Mouse (Mus musculus) limb, embryonic 12.5 days (tissue): ENCODE measurements around the gene Ttc30a1. TPM values are rescaled to one million over a fixed set of nuclear protein-coding genes. Genes with fewer than 3 reads are reported as not detected.
A peak's percentile ranks its signal among the peaks of the same experiment; 100 is the strongest.

Experiments used
- ATAC-seq: fragments of 200-750 bp; cut with Nextera tagmentation; 2 replicates; pipeline ENCODE4 v1.8.0; 2017; ENCODE audit warnings: low read depth, moderate TSS enrichment; ENCODE audit not compliant: insufficient number of reproducible peaks, insufficient read depth, low FRiP score, low TSS enrichment
- H3K27ac ChIP-seq: fragments of 300-500 bp; sonication (generic); 2 replicates; pipeline ENCODE4 v1.5.1; 2016; ENCODE audit warnings: mild to moderate bottlenecking, moderate library complexity
- H3K27me3 ChIP-seq: fragments of 300-500 bp; sonication (generic); 2 replicates; pipeline ENCODE4 v1.6.1; 2016; ENCODE audit warnings: mild to moderate bottlenecking, moderate library complexity
- H3K36me3 ChIP-seq: fragments of 300-500 bp; sonication (generic); 2 replicates; pipeline ENCODE4 v1.6.1; 2016; ENCODE audit warnings: mild to moderate bottlenecking, moderate library complexity
- H3K4me1 ChIP-seq: fragments of 300-500 bp; sonication (generic); replicated peaks from 2 replicates; pipeline ENCODE4 v1.6.1; 2016
- H3K4me2 ChIP-seq: fragments of 300-500 bp; sonication (generic); 2 replicates; pipeline ENCODE4 v1.6.1; 2016; ENCODE audit warnings: mild to moderate bottlenecking, moderate library complexity
- H3K4me3 ChIP-seq: fragments of 300-500 bp; sonication (generic); replicated peaks from 2 replicates; pipeline ENCODE4 v1.5.1; 2016; ENCODE audit warnings: mild to moderate bottlenecking
- H3K9ac ChIP-seq: fragments of 300-500 bp; sonication (generic); replicated peaks from 2 replicates; pipeline ENCODE4 v1.6.1; 2016; ENCODE audit warnings: mild to moderate bottlenecking, moderate library complexity
- H3K9me3 ChIP-seq: fragments of 300-500 bp; sonication (generic); 2 replicates; pipeline ENCODE4 v1.6.1; 2016; ENCODE audit warnings: mild to moderate bottlenecking, moderate library complexity
- WGBS: fragments of 180-500 bp; shearing (Covaris S2); methylation state at CpG from one replicate; pipeline ENCODE4 v1.1.7; 2016; 5-methylcytosine and 5-hydroxymethylcytosine counted together
- polyA plus RNA-seq: library from polyadenylated mRNA; unstranded; fragments of >200 nt; fragmentation: Nextera tagmentation; extraction: Ambion mirVana; gene quantifications from 2 replicates; pipeline ENCODE4 v1.2.1, GENCODE M21; 2016

Ttc30a1 gene
- polyA plus RNA-seq, 1 experiment from 2014 or later, result 10.0 TPM

- no peak overlapping the region for H3K4me2 ChIP-seq
- H3K9me3 ChIP-seq, result no peaks in the 10 kb centered on the region
- H3K9ac ChIP-seq, result no peak overlapping the region
- peak overlapping the region; percentile 54 for H3K27ac ChIP-seq
- ATAC-seq, result no peak
- no peaks in the 10 kb centered on the region for H3K27me3 ChIP-seq
- H3K4me1 ChIP-seq, result peaks cover 22% of the 10 kb centered on the region
- H3K4me3 ChIP-seq, result no peak overlapping the region
- H3K36me3 ChIP-seq, result peaks cover 22% of the 10 kb centered on the region; the same call in 1 of the 2 replicates
- 87% methylated on average over 6 of the region's 6 CpGs for WGBS
Measured at GRCm38 (mm10) chr2:75929786-75930444, 51.9 kb downstream of the Ttc30a1 start.

DNA sequence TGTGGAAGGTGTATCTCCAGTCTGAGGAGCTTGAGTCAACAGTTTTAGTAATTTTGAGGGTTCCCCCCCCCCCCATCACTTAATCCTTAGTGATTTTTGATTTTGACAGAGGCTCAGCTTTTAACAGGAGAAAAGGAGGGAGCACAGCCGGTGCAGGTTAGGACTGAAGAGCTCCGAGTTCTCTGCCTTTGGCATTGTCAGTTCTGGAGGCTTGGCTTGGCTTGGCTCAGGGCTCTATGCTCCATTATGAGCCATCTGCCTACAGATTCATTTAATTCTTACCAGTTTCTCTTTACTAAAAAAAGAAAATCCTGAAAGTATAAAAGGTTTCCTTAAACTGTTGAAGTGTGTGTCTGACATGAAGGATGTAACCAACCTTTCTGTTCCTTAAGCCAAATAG is 52.6 kb downstream of the Ttc30a1 start:
- Histone ChIP-seq H3K4me1 (peaks cover 19% of the 10 kb centered on the region), H3K9ac (no peak overlapping the region), H3K36me3 (peaks cover 22% of the 10 kb centered on the region; the same call in 1 of the 2 replicates), H3K27ac (no peak overlapping the region), H3K27me3 (no peaks in the 10 kb centered on the region), H3K4me3 (no peak overlapping the region), H3K4me2 (no peak overlapping the region), H3K9me3 (no peaks in the 10 kb centered on the region)
- 95% methylated on average over 2 of the region's 2 CpGs for WGBS
- no peak for ATAC-seq

Other genes starting within 250 kb of the Ttc30a1 start
- 45.1 and 47.8 TPM in 2 replicates for gene Agps, start 149.8 kb downstream of the Ttc30a1 start, polyA plus RNA-seq
- gene Ttc30b, start 43.4 kb downstream of the Ttc30a1 start, polyA plus RNA-seq, result 9.2 and 9.9 TPM in 2 replicates
- gene Ttc30a2, start 3.8 kb downstream of the Ttc30a1 start, polyA plus RNA-seq, result 0.59 and 0.60 TPM in 2 replicates